Mouse (Mus musculus): ENCODE results near the gene Supt5. TPM values are rescaled to one million over a fixed set of nuclear protein-coding genes. Genes with fewer than 3 reads are reported as not detected.

Supt5 gene
- total and polyA plus RNA-seq, 2 experiments from 2014 or later = 36.6 to 71.4 TPM

GRCm38 (mm10) chr7:28350155-28350883, 11.8 kb upstream of the Supt5 start, which contains the start of gene Rps16:
TSS of gene Rps16 (plus strand) at chr7:28350652.
- H3K9ac ChIP-seq (replicated peaks; ENCODE audit: low read depth, low read length) = peak within 1 kb of the TSS; percentile 97
- no peaks in the 10 kb centered on the region for H3K27me3 ChIP-seq (ENCODE audit: control insufficient read depth, insufficient read depth, low read length)
- peak within 1 kb of the TSS; percentile 89 for H3K27ac ChIP-seq (ENCODE audit: low read depth)
- ATAC-seq (ENCODE audit: insufficient read depth, low read depth) (peak; percentile 96), DNase-seq (ENCODE audit: low spot score) (peak; percentile 99)
- peaks cover 16% of the 10 kb centered on the region for H3K4me1 ChIP-seq (ENCODE audit: control insufficient read depth, insufficient read depth)
- H3K36me3 ChIP-seq (replicated peaks; ENCODE audit: control insufficient read depth, insufficient read depth, low read length) = peaks cover 30% of the 10 kb centered on the region
- TF ChIP-seq CTCF (IDR thresholded peaks at IDR 0.05; ENCODE audit: low read depth) (no peak), EP300 (IDR thresholded peaks at IDR 0.05; ENCODE audit: low read depth) (no peak)
- WGBS = under 1% methylated on average over 48 of the region's 50 CpGs
- no peaks in the 10 kb centered on the region for H3K9me3 ChIP-seq (replicated peaks; ENCODE audit: control insufficient read depth, low read length)
- H3K4me3 ChIP-seq (ENCODE audit: low read depth, low read length) = peak within 1 kb of the TSS; percentile 94
- peak within 1 kb of the TSS; percentile 97 for H3K4me2 ChIP-seq (ENCODE audit: low read depth, low read length)

GRCm38 (mm10) chr7:28348601-28349000, 10.1 kb upstream of the Supt5 start:
- Histone ChIP-seq H3K27ac (ENCODE audit: low read depth) (no peak overlapping the region), H3K4me2 (ENCODE audit: low read depth, low read length) (no peak overlapping the region), H3K4me3 (ENCODE audit: low read depth, low read length) (no peak overlapping the region), H3K27me3 (ENCODE audit: control insufficient read depth, insufficient read depth, low read length) (no peaks in the 10 kb centered on the region), H3K36me3 (replicated peaks; ENCODE audit: control insufficient read depth, insufficient read depth, low read length) (peaks cover 19% of the 10 kb centered on the region), H3K9ac (replicated peaks; ENCODE audit: low read depth, low read length) (no peak overlapping the region), H3K9me3 (replicated peaks; ENCODE audit: control insufficient read depth, low read length) (no peaks in the 10 kb centered on the region), H3K4me1 (ENCODE audit: control insufficient read depth, insufficient read depth) (peaks cover 16% of the 10 kb centered on the region)
- TF ChIP-seq EP300 (IDR thresholded peaks at IDR 0.05; ENCODE audit: low read depth) (no peak), CTCF (IDR thresholded peaks at IDR 0.05; ENCODE audit: low read depth) (no peak)
- 73% methylated on average over 7 of the region's 7 CpGs for WGBS
- DNase-seq (ENCODE audit: low spot score) = no peak
- no peak for ATAC-seq (ENCODE audit: insufficient read depth, low read depth)

GRCm38 (mm10) chr7:28347746-28348145, 9.2 kb upstream of the Supt5 start:
- peaks cover 16% of the 10 kb centered on the region for H3K4me1 ChIP-seq (ENCODE audit: control insufficient read depth, insufficient read depth)
- no peaks in the 10 kb centered on the region for H3K27me3 ChIP-seq (ENCODE audit: control insufficient read depth, insufficient read depth, low read length)
- no peak overlapping the region for H3K4me3 ChIP-seq (ENCODE audit: low read depth, low read length)
- H3K4me2 ChIP-seq (ENCODE audit: low read depth, low read length) = no peak overlapping the region
- DNase-seq (ENCODE audit: low spot score) = no peak
- ATAC-seq (ENCODE audit: insufficient read depth, low read depth) = no peak
- H3K9ac ChIP-seq (replicated peaks; ENCODE audit: low read depth, low read length) = no peak overlapping the region
- no peak overlapping the region for H3K27ac ChIP-seq (ENCODE audit: low read depth)
- peaks cover 11% of the 10 kb centered on the region for H3K36me3 ChIP-seq (replicated peaks; ENCODE audit: control insufficient read depth, insufficient read depth, low read length)
- 33% methylated on average over 3 of the region's 3 CpGs for WGBS
- H3K9me3 ChIP-seq (replicated peaks; ENCODE audit: control insufficient read depth, low read length) = no peaks in the 10 kb centered on the region
- no peak for TF ChIP-seq CTCF (IDR thresholded peaks at IDR 0.05; ENCODE audit: low read depth)
- no peak for TF ChIP-seq EP300 (IDR thresholded peaks at IDR 0.05; ENCODE audit: low read depth)

- no peak for ATAC-seq (ENCODE audit: insufficient read depth, low read depth)
- Histone ChIP-seq H3K4me3 (ENCODE audit: low read depth, low read length) (no peak overlapping the region), H3K9me3 (replicated peaks; ENCODE audit: control insufficient read depth, low read length) (no peaks in the 10 kb centered on the region), H3K9ac (replicated peaks; ENCODE audit: low read depth, low read length) (no peak overlapping the region), H3K4me2 (ENCODE audit: low read depth, low read length) (no peak overlapping the region), H3K4me1 (ENCODE audit: control insufficient read depth, insufficient read depth) (peaks cover under 1% of the 10 kb centered on the region; the same call in 1 of the 2 replicates), H3K27ac (ENCODE audit: low read depth) (no peak overlapping the region), H3K27me3 (ENCODE audit: control insufficient read depth, insufficient read depth, low read length) (no peaks in the 10 kb centered on the region), H3K36me3 (replicated peaks; ENCODE audit: control insufficient read depth, insufficient read depth, low read length) (no peaks in the 10 kb centered on the region)
- WGBS = 2% methylated on average over 4 of the region's 4 CpGs
- TF ChIP-seq EP300 (IDR thresholded peaks at IDR 0.05; ENCODE audit: low read depth) (no peak), CTCF (IDR thresholded peaks at IDR 0.05; ENCODE audit: low read depth) (peak; percentile 84)
- DNase-seq (ENCODE audit: low spot score) = peak; percentile 49
Observed at GRCm38 (mm10) chr7:28344637-28345036, 6.1 kb upstream of the Supt5 start.

- Histone ChIP-seq H3K27ac (ENCODE audit: low read depth) (0 out of 2 replicates have a peak overlapping the region, but pooled peaks have one; percentile 7), H3K4me2 (ENCODE audit: low read depth, low read length) (no peak overlapping the region), H3K9ac (replicated peaks; ENCODE audit: low read depth, low read length) (no peak overlapping the region), H3K9me3 (replicated peaks; ENCODE audit: control insufficient read depth, low read length) (no peaks in the 10 kb centered on the region), H3K36me3 (replicated peaks; ENCODE audit: control insufficient read depth, insufficient read depth, low read length) (no peaks in the 10 kb centered on the region), H3K27me3 (ENCODE audit: control insufficient read depth, insufficient read depth, low read length) (no peaks in the 10 kb centered on the region), H3K4me3 (ENCODE audit: low read depth, low read length) (no peak overlapping the region), H3K4me1 (ENCODE audit: control insufficient read depth, insufficient read depth) (peaks cover 5% of the 10 kb centered on the region)
- ATAC-seq (ENCODE audit: insufficient read depth, low read depth) (no peak), DNase-seq (ENCODE audit: low spot score) (no peak)
- TF ChIP-seq CTCF (IDR thresholded peaks at IDR 0.05; ENCODE audit: low read depth) = no peak
- TF ChIP-seq EP300 (IDR thresholded peaks at IDR 0.05; ENCODE audit: low read depth) = no peak
- WGBS = 33% methylated on average over 7 of the region's 7 CpGs
Observed at GRCm38 (mm10) chr7:28341381-28341780, 2.8 kb upstream of the Supt5 start.
